Mouse (Mus musculus): ENCODE measurements around the gene Thegl. TPM values are rescaled to one million over a fixed set of nuclear protein-coding genes. Genes with fewer than 3 reads are reported as not detected.
A peak's percentile ranks its signal among the peaks of the same experiment; 100 is the strongest.

The Thegl gene
- polyA plus RNA-seq, 1 experiment from 2014 or later: 0.23 TPM

DNA sequence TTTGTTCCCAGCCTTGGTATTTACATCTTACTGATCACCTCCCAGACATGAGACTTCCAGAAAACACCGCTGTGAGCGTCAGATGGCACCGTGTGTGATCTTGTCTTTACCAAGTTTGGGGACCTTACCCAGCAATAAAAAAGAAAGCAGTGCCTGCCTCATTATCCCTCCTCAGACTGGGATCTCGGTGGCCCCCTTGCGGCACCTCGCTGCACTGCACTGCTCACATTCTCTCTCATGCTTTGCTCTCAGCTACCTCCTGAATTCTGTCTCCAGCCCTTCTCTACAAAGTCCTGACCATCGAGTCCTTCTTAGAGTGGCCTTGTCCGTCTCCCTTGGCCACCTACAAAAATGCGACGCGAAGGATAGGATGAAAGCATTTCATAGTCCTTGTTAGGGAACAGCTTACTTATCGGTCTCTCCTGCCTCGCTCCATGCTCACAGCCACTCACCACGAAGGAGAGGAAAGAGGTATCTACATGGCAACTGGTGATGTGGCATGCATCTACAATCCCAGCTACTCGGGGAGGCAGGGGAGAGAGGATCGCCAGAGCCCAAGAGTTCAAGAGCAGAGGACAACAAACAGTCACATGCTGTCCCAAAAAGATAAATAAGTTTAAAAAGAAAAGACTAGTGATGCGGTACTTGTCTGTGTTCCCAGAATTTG lies 45.7 kb downstream of the Thegl start:
- Histone ChIP-seq H3K4me3 (ENCODE audit: low read depth, low read length) (no peak overlapping the region), H3K4me2 (ENCODE audit: low read depth, low read length, severe bottlenecking) (no peak overlapping the region), H3K4me1 (replicated peaks; ENCODE audit: control insufficient read depth, insufficient read depth, low read length) (peaks cover 7% of the 10 kb centered on the region), H3K9ac (ENCODE audit: low read length) (no peak overlapping the region), H3K9me3 (ENCODE audit: control insufficient read depth, low read length) (no peaks in the 10 kb centered on the region), H3K27ac (ENCODE audit: low read depth, low read length) (no peak overlapping the region), H3K36me3 (ENCODE audit: control insufficient read depth, insufficient read depth, low read length) (no peaks in the 10 kb centered on the region), H3K27me3 (ENCODE audit: control insufficient read depth, insufficient read depth, low read length) (peaks cover 3% of the 10 kb centered on the region; the same call in 1 of the 2 replicates)
- ATAC-seq (replicated peaks; ENCODE audit: low FRiP score) (peak; percentile 49; the same call in 1 of the 2 replicates), DNase-seq (ENCODE audit: low spot score) (peak; percentile 85)
- WGBS: 37% methylated on average over 17 of the region's 17 CpGs

- WGBS: 83% methylated on average over 8 of the region's 8 CpGs
- no peak for ATAC-seq (replicated peaks; ENCODE audit: low FRiP score)
Measured at GRCm38 (mm10) chr5:77067321-77067720, 51.5 kb downstream of the Thegl start.

GRCm38 (mm10) chr5:77070987-77071386 lies 55.2 kb downstream of the Thegl start:
- no peak for DNase-seq (ENCODE audit: low spot score)
- H3K4me1 ChIP-seq (replicated peaks; ENCODE audit: control insufficient read depth, insufficient read depth, low read length): no peaks in the 10 kb centered on the region
- 91% methylated on average over 2 of the region's 2 CpGs for WGBS
- no peak overlapping the region for H3K4me2 ChIP-seq (ENCODE audit: low read depth, low read length, severe bottlenecking)
- H3K9me3 ChIP-seq (ENCODE audit: control insufficient read depth, low read length): no peaks in the 10 kb centered on the region
- no peak for ATAC-seq (replicated peaks; ENCODE audit: low FRiP score)
- H3K27ac ChIP-seq (ENCODE audit: low read depth, low read length): no peak overlapping the region
- no peak overlapping the region for H3K9ac ChIP-seq (ENCODE audit: low read length)
- no peak overlapping the region for H3K4me3 ChIP-seq (ENCODE audit: low read depth, low read length)
- H3K27me3 ChIP-seq (ENCODE audit: control insufficient read depth, insufficient read depth, low read length): no peaks in the 10 kb centered on the region
- no peaks in the 10 kb centered on the region for H3K36me3 ChIP-seq (ENCODE audit: control insufficient read depth, insufficient read depth, low read length)

More at GRCm38 (mm10) chr5:77067321-77067720, 51.5 kb downstream of the Thegl start:
- Histone ChIP-seq H3K27me3 (ENCODE audit: control insufficient read depth, insufficient read depth, low read length) (no peaks in the 10 kb centered on the region), H3K27ac (ENCODE audit: low read depth, low read length) (no peak overlapping the region), H3K4me1 (replicated peaks; ENCODE audit: control insufficient read depth, insufficient read depth, low read length) (no peaks in the 10 kb centered on the region), H3K36me3 (ENCODE audit: control insufficient read depth, insufficient read depth, low read length) (no peaks in the 10 kb centered on the region), H3K4me2 (ENCODE audit: low read depth, low read length, severe bottlenecking) (no peak overlapping the region), H3K9me3 (ENCODE audit: control insufficient read depth, low read length) (no peaks in the 10 kb centered on the region), H3K4me3 (ENCODE audit: low read depth, low read length) (no peak overlapping the region), H3K9ac (ENCODE audit: low read length) (no peak overlapping the region)
- DNase-seq (ENCODE audit: low spot score): no peak

DNA sequence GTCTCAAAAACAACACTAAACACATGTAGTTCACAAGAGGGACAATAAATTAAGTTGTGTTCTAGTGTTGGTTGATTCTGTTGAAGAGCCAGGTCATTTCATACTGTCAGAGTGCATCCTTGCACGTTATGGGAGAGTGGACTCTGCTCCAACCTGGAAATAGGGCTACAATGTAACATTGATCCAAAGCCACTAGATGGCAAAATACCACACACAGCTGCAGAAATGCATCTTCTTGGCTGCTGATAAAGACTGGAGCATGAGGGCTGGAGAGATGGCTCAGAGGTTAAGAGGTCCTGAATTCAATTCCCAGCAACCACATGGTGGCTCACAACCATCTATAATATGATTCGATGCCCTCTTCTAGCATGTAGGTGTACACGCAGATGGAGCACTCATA lies 55.8 kb downstream of the Thegl start:
- Histone ChIP-seq H3K4me1 (replicated peaks; ENCODE audit: control insufficient read depth, insufficient read depth, low read length) (no peaks in the 10 kb centered on the region), H3K27ac (ENCODE audit: low read depth, low read length) (no peak overlapping the region), H3K4me3 (ENCODE audit: low read depth, low read length) (no peak overlapping the region), H3K36me3 (ENCODE audit: control insufficient read depth, insufficient read depth, low read length) (no peaks in the 10 kb centered on the region), H3K4me2 (ENCODE audit: low read depth, low read length, severe bottlenecking) (no peak overlapping the region), H3K9me3 (ENCODE audit: control insufficient read depth, low read length) (no peaks in the 10 kb centered on the region), H3K9ac (ENCODE audit: low read length) (no peak overlapping the region), H3K27me3 (ENCODE audit: control insufficient read depth, insufficient read depth, low read length) (no peaks in the 10 kb centered on the region)
- WGBS: 82% methylated on average over 3 of the region's 3 CpGs
- DNase-seq (ENCODE audit: low spot score): no peak
- no peak for ATAC-seq (replicated peaks; ENCODE audit: low FRiP score)

DNA sequence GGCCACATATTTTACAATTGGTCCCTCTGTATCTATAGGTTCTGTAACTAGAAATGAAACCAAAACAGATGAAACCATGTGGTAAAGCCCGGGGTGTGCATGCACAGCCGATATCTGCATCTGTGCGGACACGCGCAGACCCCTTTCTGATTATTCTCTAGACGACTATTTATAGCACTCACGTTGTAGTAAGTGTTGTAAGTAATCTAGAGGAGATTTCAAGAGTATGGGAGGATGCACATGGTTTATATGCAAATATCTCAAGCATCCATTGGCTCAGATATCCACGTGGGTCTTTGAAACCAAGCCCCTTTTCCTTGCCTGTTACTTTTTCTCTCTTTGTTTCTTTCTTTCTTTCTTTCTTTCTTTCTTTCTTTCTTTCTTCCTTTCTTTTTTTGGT lies 58.0 kb downstream of the Thegl start:
- peak; percentile 5 for DNase-seq (ENCODE audit: low spot score)
- no peak overlapping the region for H3K27ac ChIP-seq (ENCODE audit: low read depth, low read length)
- 91% methylated on average over 8 of the region's 8 CpGs for WGBS

GRCm38 (mm10) chr5:77074914-77075313 lies 59.1 kb downstream of the Thegl start:
- WGBS: 93% methylated on average over 2 of the region's 2 CpGs
- ATAC-seq (replicated peaks; ENCODE audit: low FRiP score) (no peak), DNase-seq (ENCODE audit: low spot score) (no peak)
- H3K4me2 ChIP-seq (ENCODE audit: low read depth, low read length, severe bottlenecking): no peak overlapping the region
- H3K4me1 ChIP-seq (replicated peaks; ENCODE audit: control insufficient read depth, insufficient read depth, low read length): no peaks in the 10 kb centered on the region
- no peak overlapping the region for H3K9ac ChIP-seq (ENCODE audit: low read length)
- H3K9me3 ChIP-seq (ENCODE audit: control insufficient read depth, low read length): peaks cover 3% of the 10 kb centered on the region; the same call in 1 of the 2 replicates
- H3K4me3 ChIP-seq (ENCODE audit: low read depth, low read length): no peak overlapping the region
- H3K27ac ChIP-seq (ENCODE audit: low read depth, low read length): no peak overlapping the region
- H3K36me3 ChIP-seq (ENCODE audit: control insufficient read depth, insufficient read depth, low read length): no peaks in the 10 kb centered on the region
- no peaks in the 10 kb centered on the region for H3K27me3 ChIP-seq (ENCODE audit: control insufficient read depth, insufficient read depth, low read length)

More for the DNA sequence above, 58.0 kb downstream of the Thegl start:
- Histone ChIP-seq H3K9ac (ENCODE audit: low read length) (no peak overlapping the region), H3K4me1 (replicated peaks; ENCODE audit: control insufficient read depth, insufficient read depth, low read length) (no peaks in the 10 kb centered on the region), H3K27me3 (ENCODE audit: control insufficient read depth, insufficient read depth, low read length) (no peaks in the 10 kb centered on the region), H3K4me3 (ENCODE audit: low read depth, low read length) (no peak overlapping the region), H3K9me3 (ENCODE audit: control insufficient read depth, low read length) (peaks cover 3% of the 10 kb centered on the region; the same call in 1 of the 2 replicates), H3K4me2 (ENCODE audit: low read depth, low read length, severe bottlenecking) (no peak overlapping the region), H3K36me3 (ENCODE audit: control insufficient read depth, insufficient read depth, low read length) (no peaks in the 10 kb centered on the region)
- ATAC-seq (replicated peaks; ENCODE audit: low FRiP score): no peak

GRCm38 (mm10) chr5:77075951-77076350 lies 60.1 kb downstream of the Thegl start:
- Histone ChIP-seq H3K27ac (ENCODE audit: low read depth, low read length) (no peak overlapping the region), H3K36me3 (ENCODE audit: control insufficient read depth, insufficient read depth, low read length) (no peaks in the 10 kb centered on the region), H3K4me3 (ENCODE audit: low read depth, low read length) (no peak overlapping the region), H3K9ac (ENCODE audit: low read length) (no peak overlapping the region), H3K4me1 (replicated peaks; ENCODE audit: control insufficient read depth, insufficient read depth, low read length) (no peaks in the 10 kb centered on the region), H3K9me3 (ENCODE audit: control insufficient read depth, low read length) (peaks cover 3% of the 10 kb centered on the region; the same call in 1 of the 2 replicates), H3K27me3 (ENCODE audit: control insufficient read depth, insufficient read depth, low read length) (no peaks in the 10 kb centered on the region), H3K4me2 (ENCODE audit: low read depth, low read length, severe bottlenecking) (no peak overlapping the region)
- ATAC-seq (replicated peaks; ENCODE audit: low FRiP score) (no peak), DNase-seq (ENCODE audit: low spot score) (no peak)
- WGBS: 88% methylated on average over 4 of the region's 4 CpGs

- no peak overlapping the region for H3K4me2 ChIP-seq (ENCODE audit: low read depth, low read length, severe bottlenecking)
- H3K4me3 ChIP-seq (ENCODE audit: low read depth, low read length): no peak overlapping the region
- H3K4me1 ChIP-seq (replicated peaks; ENCODE audit: control insufficient read depth, insufficient read depth, low read length): no peaks in the 10 kb centered on the region
- peaks cover 3% of the 10 kb centered on the region; the same call in 1 of the 2 replicates for H3K9me3 ChIP-seq (ENCODE audit: control insufficient read depth, low read length)
- 94% methylated on average over 4 of the region's 4 CpGs for WGBS
- no peaks in the 10 kb centered on the region for H3K27me3 ChIP-seq (ENCODE audit: control insufficient read depth, insufficient read depth, low read length)
- no peaks in the 10 kb centered on the region for H3K36me3 ChIP-seq (ENCODE audit: control insufficient read depth, insufficient read depth, low read length)
- DNase-seq (ENCODE audit: low spot score) (no peak), ATAC-seq (replicated peaks; ENCODE audit: low FRiP score) (no peak)
- no peak overlapping the region for H3K9ac ChIP-seq (ENCODE audit: low read length)
- H3K27ac ChIP-seq (ENCODE audit: low read depth, low read length): no peak overlapping the region
Measured at GRCm38 (mm10) chr5:77080761-77081160, 64.9 kb downstream of the Thegl start.

GRCm38 (mm10) chr5:77082735-77083134 lies 66.9 kb downstream of the Thegl start:
- H3K9me3 ChIP-seq (ENCODE audit: control insufficient read depth, low read length): no peaks in the 10 kb centered on the region
- H3K4me1 ChIP-seq (replicated peaks; ENCODE audit: control insufficient read depth, insufficient read depth, low read length): no peaks in the 10 kb centered on the region
- ATAC-seq (replicated peaks; ENCODE audit: low FRiP score) (no peak), DNase-seq (ENCODE audit: low spot score) (no peak)
- H3K36me3 ChIP-seq (ENCODE audit: control insufficient read depth, insufficient read depth, low read length): no peaks in the 10 kb centered on the region
- H3K4me3 ChIP-seq (ENCODE audit: low read depth, low read length): no peak overlapping the region
- H3K9ac ChIP-seq (ENCODE audit: low read length): no peak overlapping the region
- 85% methylated on average over 7 of the region's 7 CpGs for WGBS
- no peak overlapping the region for H3K27ac ChIP-seq (ENCODE audit: low read depth, low read length)
- no peak overlapping the region for H3K4me2 ChIP-seq (ENCODE audit: low read depth, low read length, severe bottlenecking)
- no peaks in the 10 kb centered on the region for H3K27me3 ChIP-seq (ENCODE audit: control insufficient read depth, insufficient read depth, low read length)
